Mouse (Mus musculus) forebrain, embryonic 10.5 days (tissue): ENCODE results near the gene Sdhb. TPM values are rescaled to one million over a fixed set of nuclear protein-coding genes. Genes with fewer than 3 reads are reported as not detected.

ENCODE experiments used
- DNase-seq: peaks from one replicate; pipeline ENCODE4 v3.0.0-alpha.2; 2017; ENCODE audit warnings: low spot score; ENCODE audit errors: extremely low spot score
- H3K27ac ChIP-seq: fragments of 300-500 bp; sonication (generic); 2 replicates; pipeline ENCODE4 v1.5.1; 2016; ENCODE audit warnings: mild to moderate bottlenecking
- H3K27me3 ChIP-seq: fragments of 300-500 bp; sonication (generic); 2 replicates; pipeline ENCODE4 v1.6.1; 2016; ENCODE audit warnings: mild to moderate bottlenecking; ENCODE audit not compliant: poor library complexity, severe bottlenecking
- H3K36me3 ChIP-seq: fragments of 300-500 bp; sonication (generic); replicated peaks from 2 replicates; pipeline ENCODE4 v1.6.1; 2016; ENCODE audit warnings: mild to moderate bottlenecking, moderate library complexity
- H3K4me1 ChIP-seq: fragments of 300-500 bp; sonication (generic); 2 replicates; pipeline ENCODE4 v1.6.1; 2016
- H3K4me3 ChIP-seq: fragments of 300-500 bp; sonication (generic); 2 replicates; pipeline ENCODE4 v1.5.1; 2016; ENCODE audit warnings: mild to moderate bottlenecking, moderate library complexity
- H3K9me3 ChIP-seq: fragments of 300-500 bp; sonication (generic); 2 replicates; pipeline ENCODE4 v1.6.1; 2016; ENCODE audit warnings: mild to moderate bottlenecking, moderate library complexity
- WGBS: fragments of 180-500 bp; shearing (Covaris S2); methylation state at CpG from one replicate; pipeline ENCODE4 v1.1.7; 2016; 5-methylcytosine and 5-hydroxymethylcytosine counted together
- polyA plus RNA-seq: library from polyadenylated mRNA; unstranded; fragments of >200 nt; fragmentation: Nextera tagmentation; extraction: Ambion mirVana; gene quantifications from 2 replicates; pipeline ENCODE4 v1.2.1, GENCODE M21; 2016

The Sdhb gene
- polyA plus RNA-seq, 1 experiment from 2014 or later: 411 TPM

DNA sequence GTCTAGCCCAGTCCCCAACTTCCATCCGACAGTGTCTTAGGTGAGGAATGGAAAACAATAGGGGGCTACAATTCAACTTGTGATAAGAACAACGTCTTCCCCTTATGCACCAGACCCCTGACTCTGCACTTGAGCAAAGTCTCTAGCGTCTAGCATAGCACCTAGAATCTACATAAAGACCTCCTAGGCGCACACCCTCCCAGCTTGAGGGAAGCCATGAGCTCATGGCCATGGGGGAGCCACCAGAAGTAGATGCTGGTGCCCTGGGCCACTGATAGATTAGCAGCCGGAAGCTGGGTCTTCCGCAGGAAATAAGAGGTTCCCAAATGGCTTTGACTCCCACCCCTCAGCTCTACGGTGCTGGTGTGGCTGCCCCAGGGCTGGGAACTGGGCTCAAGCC is 26.5 kb downstream of the Sdhb start:
- H3K27ac ChIP-seq: peak overlapping the region; percentile 87
- no peaks in the 10 kb centered on the region for H3K27me3 ChIP-seq
- no peak for DNase-seq
- peaks cover 12% of the 10 kb centered on the region for H3K36me3 ChIP-seq
- 39% methylated on average over 7 of the region's 7 CpGs for WGBS
- H3K4me1 ChIP-seq: peaks cover 64% of the 10 kb centered on the region
- H3K9me3 ChIP-seq: no peaks in the 10 kb centered on the region
- H3K4me3 ChIP-seq: peak overlapping the region; percentile 74

DNA sequence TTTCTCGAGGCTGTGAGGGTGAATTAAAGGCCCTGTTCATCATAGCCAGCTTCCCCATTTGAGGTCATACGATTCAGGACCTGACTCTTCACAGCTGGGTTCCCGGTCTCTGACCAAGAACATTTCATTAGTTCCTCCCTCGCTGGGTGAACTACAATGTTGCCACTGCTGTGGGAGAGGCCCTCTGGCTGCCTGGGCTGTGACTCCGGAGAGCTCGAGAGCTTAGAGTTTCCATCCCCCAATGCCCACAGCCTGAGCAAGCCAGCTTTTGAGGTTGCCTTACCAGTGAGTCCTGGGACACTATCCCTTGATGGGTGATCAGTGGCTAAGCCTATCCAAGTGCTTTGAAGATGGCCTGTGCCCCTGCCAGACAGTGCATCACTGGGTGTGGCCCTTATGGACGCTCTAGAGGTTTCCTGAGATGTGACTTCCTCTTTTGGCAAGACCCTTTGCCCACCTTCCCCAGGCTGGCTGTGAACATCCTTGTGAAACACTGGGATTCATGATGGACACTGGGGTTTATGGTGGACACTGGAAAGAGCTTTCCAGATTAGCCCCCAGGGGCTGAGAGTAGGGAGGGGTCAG is 27.8 kb downstream of the Sdhb start:
- H3K27me3 ChIP-seq: no peaks in the 10 kb centered on the region
- no peak overlapping the region for H3K4me3 ChIP-seq
- DNase-seq: no peak
- no peaks in the 10 kb centered on the region for H3K9me3 ChIP-seq
- no peak overlapping the region for H3K27ac ChIP-seq
- H3K36me3 ChIP-seq: peaks cover 23% of the 10 kb centered on the region
- 71% methylated on average over 7 of the region's 7 CpGs for WGBS
- H3K4me1 ChIP-seq: peaks cover 51% of the 10 kb centered on the region

DNA sequence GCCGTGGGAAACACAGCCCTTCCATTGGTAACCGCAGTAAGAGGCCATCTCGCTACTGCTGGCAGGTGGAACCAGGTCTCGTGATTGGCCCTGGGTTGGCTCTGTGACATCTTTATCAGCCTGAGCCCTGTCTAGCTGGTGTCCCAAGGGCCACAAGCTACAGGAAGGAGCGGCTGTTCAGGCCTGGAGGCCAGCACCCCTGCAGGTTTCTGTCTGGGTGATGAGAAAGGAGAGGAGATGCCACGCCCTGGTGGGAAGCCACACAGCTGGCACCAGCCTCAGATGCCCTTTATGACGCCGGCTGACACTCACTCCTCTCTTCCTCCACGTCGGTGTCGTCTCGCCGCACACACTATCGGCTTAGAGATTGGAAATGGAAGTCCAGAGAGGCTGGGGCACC is 28.4 kb downstream of the Sdhb start:
- Histone ChIP-seq H3K27me3 (no peaks in the 10 kb centered on the region), H3K9me3 (no peaks in the 10 kb centered on the region), H3K4me1 (peaks cover 51% of the 10 kb centered on the region), H3K36me3 (peaks cover 29% of the 10 kb centered on the region), H3K4me3 (no peak overlapping the region), H3K27ac (no peak overlapping the region)
- no peak for DNase-seq
- WGBS: 94% methylated on average over 14 of the region's 14 CpGs

DNA sequence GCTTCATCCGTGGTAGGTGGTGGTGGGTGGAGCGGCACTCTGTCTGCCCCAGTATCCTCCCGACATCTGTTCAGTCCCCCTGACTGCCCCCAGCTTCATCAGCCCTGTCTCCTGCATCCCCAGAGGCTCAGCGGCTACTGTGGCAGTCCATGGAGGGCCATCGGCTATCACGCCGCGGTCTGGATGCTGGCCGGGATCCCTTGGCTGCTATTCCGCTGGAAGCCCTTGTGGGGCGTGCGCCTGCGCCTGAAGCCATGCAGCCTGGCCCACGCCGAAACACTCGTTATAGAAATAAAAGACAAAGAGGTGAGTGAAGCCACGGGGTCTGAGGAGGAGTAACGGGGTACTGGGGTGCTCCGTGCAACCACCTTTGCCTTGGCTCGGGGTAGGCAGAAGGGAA is 31.2 kb downstream of the Sdhb start:
- Histone ChIP-seq H3K27ac (0 out of 2 replicates have a peak overlapping the region, but pooled peaks have one; percentile 17), H3K4me3 (no peak overlapping the region), H3K36me3 (peaks cover 57% of the 10 kb centered on the region), H3K27me3 (no peaks in the 10 kb centered on the region), H3K9me3 (no peaks in the 10 kb centered on the region), H3K4me1 (peaks cover 40% of the 10 kb centered on the region)
- DNase-seq: no peak
- 86% methylated on average over 20 of the region's 20 CpGs for WGBS

DNA sequence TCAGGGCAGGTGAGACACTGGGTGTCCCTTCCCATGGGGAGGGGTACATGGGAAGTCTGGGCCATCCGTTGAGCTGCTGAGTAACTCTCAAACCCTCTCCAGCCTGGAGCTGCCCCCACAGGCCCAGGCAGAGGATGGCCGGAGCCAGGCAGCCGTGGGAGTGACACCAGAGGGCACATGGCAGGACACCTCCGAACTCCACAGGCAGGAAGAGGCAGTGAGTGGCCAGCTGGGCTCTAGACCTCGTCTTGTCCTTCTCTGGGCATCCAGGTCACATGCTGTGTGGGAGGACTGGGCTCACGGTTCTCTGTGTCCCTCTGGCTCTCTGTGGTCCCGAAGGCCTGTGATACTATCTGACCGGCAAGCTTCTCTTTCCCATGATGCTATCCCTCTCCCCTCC is 32.8 kb downstream of the Sdhb start:
- H3K4me1 ChIP-seq: peaks cover 24% of the 10 kb centered on the region
- no peaks in the 10 kb centered on the region for H3K9me3 ChIP-seq
- H3K4me3 ChIP-seq: 0 out of 2 replicates have a peak overlapping the region, but pooled peaks have one; percentile 1
- 87% methylated on average over 8 of the region's 8 CpGs for WGBS
- no peak overlapping the region for H3K27ac ChIP-seq
- DNase-seq: no peak
- H3K27me3 ChIP-seq: no peaks in the 10 kb centered on the region
- peaks cover 71% of the 10 kb centered on the region for H3K36me3 ChIP-seq

DNA sequence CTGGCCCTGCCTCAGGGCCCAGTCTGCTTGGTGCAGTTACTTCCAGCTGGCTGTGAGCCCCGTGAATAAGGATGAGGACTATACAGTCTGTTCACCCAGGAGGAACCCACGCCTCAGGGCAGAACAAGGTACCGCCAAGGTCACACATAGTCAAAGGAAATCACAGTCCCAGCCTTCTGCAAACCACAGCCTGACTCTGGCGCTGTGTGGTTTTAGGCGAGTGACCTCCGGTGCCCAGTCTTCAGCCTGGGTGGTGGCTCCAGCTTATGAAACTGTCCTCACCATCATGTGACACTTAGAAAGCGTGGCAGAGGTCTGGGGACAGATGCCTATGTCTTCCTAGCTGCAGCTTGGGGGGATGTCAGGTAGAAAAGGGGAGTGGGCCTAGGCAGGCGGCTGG is 34.8 kb downstream of the Sdhb start:
- WGBS: 88% methylated on average over 8 of the region's 8 CpGs
- Histone ChIP-seq H3K9me3 (no peaks in the 10 kb centered on the region), H3K4me1 (peaks cover 9% of the 10 kb centered on the region), H3K36me3 (peaks cover 89% of the 10 kb centered on the region), H3K4me3 (no peak overlapping the region), H3K27me3 (no peaks in the 10 kb centered on the region), H3K27ac (no peak overlapping the region)
- no peak for DNase-seq

DNA sequence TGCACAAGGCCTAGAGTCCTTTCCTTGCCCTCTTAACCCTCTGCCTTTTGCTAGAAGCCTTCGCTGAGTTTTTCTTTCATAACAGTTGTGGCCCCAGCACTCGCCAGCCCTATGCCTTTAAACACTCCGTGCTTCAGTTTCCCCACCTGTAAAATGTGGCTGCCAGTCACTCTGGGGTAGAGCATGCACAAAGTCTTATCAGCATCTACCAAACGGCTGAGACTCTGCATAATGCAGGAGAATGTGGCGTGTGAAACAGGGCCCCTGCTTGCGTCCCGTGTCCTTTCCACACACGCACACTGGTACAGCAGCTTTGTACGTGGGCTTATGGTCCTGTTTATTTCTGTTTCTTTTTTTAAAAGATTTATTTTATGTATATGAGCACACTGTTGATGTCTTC is 35.8 kb downstream of the Sdhb start:
- no peak overlapping the region for H3K4me3 ChIP-seq
- no peaks in the 10 kb centered on the region for H3K27me3 ChIP-seq
- H3K36me3 ChIP-seq: peaks cover 96% of the 10 kb centered on the region
- no peaks in the 10 kb centered on the region for H3K9me3 ChIP-seq
- no peak overlapping the region for H3K27ac ChIP-seq
- no peak for DNase-seq
- WGBS: 94% methylated on average over 9 of the region's 9 CpGs
- peaks cover 5% of the 10 kb centered on the region; the same call in 1 of the 2 replicates for H3K4me1 ChIP-seq

DNA sequence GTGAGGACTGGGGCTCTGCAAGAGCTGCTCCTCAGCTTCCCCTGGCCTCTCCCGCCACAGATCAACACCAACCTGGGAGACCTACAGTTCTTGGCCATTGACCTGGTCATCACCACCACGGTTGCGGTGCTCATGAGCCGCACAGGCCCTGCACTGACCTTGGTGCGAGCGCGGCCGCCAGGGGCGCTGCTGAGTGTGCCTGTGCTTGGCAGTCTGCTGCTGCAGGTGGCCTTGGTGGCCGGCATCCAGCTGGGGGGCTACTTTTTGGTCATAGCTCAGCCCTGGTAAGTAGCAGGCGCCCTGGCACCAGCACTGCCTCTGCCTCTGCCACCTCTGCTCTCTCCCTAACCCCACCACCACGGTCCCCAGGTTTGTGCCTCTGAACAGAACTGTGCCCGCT is 45.0 kb downstream of the Sdhb start:
- peaks cover 4% of the 10 kb centered on the region; the same call in 1 of the 2 replicates for H3K9me3 ChIP-seq

DNA sequence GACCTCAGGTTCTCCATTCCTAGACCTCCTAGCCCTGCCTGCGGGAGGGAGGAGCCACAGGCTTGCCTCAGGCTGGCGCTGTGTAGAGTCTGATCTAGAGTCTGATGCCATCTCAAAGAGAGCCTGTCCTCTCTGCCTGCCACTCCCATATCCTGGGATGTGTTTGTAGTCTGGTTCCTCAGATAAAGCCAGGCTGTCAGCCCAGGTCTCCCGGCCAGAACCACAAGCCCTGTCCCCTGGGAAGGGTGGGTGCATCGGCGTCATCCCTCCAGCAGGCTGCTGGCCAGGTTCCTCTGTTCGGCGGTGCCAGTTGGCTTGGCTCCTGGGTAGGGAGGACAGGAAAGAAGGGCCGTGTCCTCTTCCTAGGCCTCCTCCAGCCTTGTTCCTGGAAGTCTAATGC is 47.0 kb downstream of the Sdhb start:
- Histone ChIP-seq H3K9me3 (peaks cover 4% of the 10 kb centered on the region; the same call in 1 of the 2 replicates), H3K27me3 (no peaks in the 10 kb centered on the region), H3K4me1 (peaks cover 30% of the 10 kb centered on the region), H3K27ac (no peak overlapping the region), H3K4me3 (no peak overlapping the region), H3K36me3 (peaks cover 62% of the 10 kb centered on the region)
- WGBS: 96% methylated on average over 8 of the region's 8 CpGs
- DNase-seq: no peak

More for the DNA sequence above, 45.0 kb downstream of the Sdhb start:
- 78% methylated on average over 13 of the region's 13 CpGs for WGBS
- Histone ChIP-seq H3K4me1 (peaks cover 16% of the 10 kb centered on the region), H3K27me3 (no peaks in the 10 kb centered on the region), H3K27ac (0 out of 2 replicates have a peak overlapping the region, but pooled peaks have one; percentile 15), H3K4me3 (no peak overlapping the region), H3K36me3 (peaks cover 71% of the 10 kb centered on the region)
- no peak for DNase-seq

DNA sequence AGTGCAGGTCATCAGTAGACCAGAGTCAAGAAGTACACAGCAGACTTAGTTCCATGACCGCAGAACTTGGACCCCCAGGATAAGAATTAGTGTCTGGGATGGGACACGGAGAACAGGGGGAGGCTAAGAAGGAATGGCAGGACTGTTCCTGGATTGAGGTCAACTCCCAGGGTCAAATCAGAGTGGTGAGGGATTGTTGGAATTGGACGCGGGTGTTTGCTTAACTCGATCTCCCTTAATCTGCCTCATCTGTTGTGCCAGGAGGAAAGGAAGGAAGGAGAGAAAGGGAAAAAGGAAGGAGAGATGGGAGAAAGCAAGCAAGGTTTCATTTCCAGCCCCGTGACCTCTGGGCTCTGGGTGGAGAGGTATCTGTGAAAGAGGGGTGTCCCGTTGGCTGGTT is 49.1 kb downstream of the Sdhb start, which contains the start of gene Mfap2:
Gene Mfap2 (plus strand): TSS at position 301 of the 400 bp plus-strand sequence.
- 15% methylated on average over 7 of the region's 7 CpGs for WGBS
- H3K36me3 ChIP-seq: peaks cover 62% of the 10 kb centered on the region

DNA sequence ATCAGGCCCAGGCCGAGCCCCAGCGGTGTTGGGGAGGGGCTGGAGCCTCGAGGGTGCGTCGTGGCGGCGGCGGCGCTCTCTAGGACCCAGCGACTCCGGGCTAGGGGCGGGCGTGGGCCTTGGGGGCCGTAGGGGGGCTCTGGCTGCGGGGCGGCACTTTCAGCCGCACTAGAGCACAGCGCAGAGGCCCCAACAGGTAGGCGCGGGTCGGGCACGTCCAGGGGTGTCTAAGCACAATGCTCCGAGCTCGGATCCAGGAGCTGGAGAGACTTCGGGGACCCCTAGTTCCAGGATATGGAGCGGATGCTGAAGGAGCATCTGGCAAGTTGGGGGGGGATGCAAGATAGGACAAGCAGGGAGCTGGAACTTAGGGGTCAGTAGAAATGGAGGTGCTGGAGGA is 49.5 kb downstream of the Sdhb start:
- Histone ChIP-seq H3K9me3 (peaks cover 4% of the 10 kb centered on the region; the same call in 1 of the 2 replicates), H3K36me3 (peaks cover 62% of the 10 kb centered on the region), H3K27me3 (no peaks in the 10 kb centered on the region), H3K4me3 (peak overlapping the region; percentile 83), H3K4me1 (peaks cover 33% of the 10 kb centered on the region), H3K27ac (peak overlapping the region; percentile 97)
- WGBS: under 1% methylated on average over 26 of the region's 26 CpGs
- peak; percentile 76 for DNase-seq

More for the DNA sequence above, 49.1 kb downstream of the Sdhb start, which contains the start of gene Mfap2:
- H3K4me3 ChIP-seq: peak within 1 kb of the TSS; percentile 83
- H3K4me1 ChIP-seq: peaks cover 30% of the 10 kb centered on the region
- no peaks in the 10 kb centered on the region for H3K27me3 ChIP-seq
- H3K27ac ChIP-seq: peak within 1 kb of the TSS; percentile 97
- DNase-seq: no peak
- H3K9me3 ChIP-seq: peaks cover 4% of the 10 kb centered on the region; the same call in 1 of the 2 replicates

DNA sequence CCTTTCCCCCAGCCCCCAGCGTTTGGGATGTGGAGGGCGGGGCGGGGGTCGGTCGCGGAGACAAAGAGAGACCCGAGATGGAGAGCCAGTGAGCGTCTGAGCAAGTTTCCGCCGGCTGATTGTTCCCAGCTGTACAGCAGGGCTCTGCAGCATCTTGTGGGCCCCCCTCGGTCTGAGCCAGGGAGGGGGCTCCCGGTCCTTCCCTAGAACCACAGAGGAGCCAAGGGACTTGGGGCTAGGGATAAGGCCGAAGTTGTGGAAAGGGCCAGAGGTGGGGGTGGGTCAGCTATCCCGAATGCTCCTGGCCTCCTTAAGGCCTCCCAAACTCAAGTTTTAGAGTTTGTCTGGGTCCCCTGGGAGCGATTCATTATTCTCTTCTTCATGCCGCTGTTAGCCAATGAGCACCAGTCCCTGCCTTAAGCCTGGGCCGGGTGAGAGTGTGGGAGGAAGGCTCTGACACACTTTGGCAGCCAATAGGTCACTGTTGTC is 50.0 kb downstream of the Sdhb start:
- Histone ChIP-seq H3K4me1 (peaks cover 35% of the 10 kb centered on the region), H3K36me3 (peaks cover 62% of the 10 kb centered on the region), H3K27me3 (no peaks in the 10 kb centered on the region), H3K9me3 (peaks cover 4% of the 10 kb centered on the region; the same call in 1 of the 2 replicates), H3K27ac (peak overlapping the region; percentile 97), H3K4me3 (peak overlapping the region; percentile 83)
- DNase-seq: peak; percentile 66
- WGBS: under 1% methylated on average over 16 of the region's 17 CpGs

DNA sequence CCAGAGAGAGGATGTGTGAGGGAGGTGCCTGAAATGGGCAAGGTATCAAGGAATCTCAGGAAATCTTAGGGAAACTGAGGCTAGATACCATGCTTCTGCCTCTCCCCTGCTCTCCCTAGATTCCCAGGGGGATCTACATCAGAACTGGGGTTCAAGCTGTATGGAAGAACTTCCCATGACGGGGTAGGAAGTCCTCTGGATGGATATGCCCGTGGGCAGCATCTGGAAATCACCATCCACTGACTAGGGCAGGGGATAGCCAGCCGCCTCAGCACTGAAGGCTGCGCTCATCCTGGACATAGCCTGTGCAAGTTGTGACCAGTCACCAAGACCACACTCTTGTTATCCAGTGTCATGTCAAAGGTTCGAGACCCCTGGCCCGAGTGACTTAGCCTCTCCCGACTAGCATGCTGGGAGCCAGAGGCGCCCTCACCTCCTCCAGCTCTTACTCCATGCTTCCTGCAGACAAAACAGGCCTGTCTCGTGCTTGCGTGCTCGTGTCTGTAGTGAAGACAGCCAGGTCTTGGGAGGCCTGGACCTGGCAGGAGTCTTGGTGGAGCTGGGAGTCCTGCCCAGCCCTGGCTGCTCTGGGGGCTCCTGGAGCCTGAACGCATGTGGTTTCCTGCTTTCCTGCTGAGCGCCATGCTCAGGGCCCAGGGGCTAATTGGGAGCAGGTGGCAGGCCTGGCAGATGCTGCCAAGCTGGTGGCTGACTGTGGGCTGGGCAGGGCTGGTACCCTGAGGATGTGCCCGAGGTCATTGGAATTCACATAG is 50.7 kb downstream of the Sdhb start:
- peak overlapping the region; percentile 83 for H3K4me3 ChIP-seq
- no peak for DNase-seq

More for the DNA sequence above, 50.7 kb downstream of the Sdhb start:
- Histone ChIP-seq H3K4me1 (peaks cover 35% of the 10 kb centered on the region), H3K9me3 (peaks cover 4% of the 10 kb centered on the region; the same call in 1 of the 2 replicates), H3K27me3 (no peaks in the 10 kb centered on the region), H3K27ac (peak overlapping the region; percentile 97), H3K36me3 (peaks cover 62% of the 10 kb centered on the region)
- WGBS: 53% methylated on average over 14 of the region's 14 CpGs
